Comparison of ENCODE assay signal across 10 mouse cellular contexts in genomic region chr9:115727361-115727760, GRCm38 (mm10).
A peak's percentile ranks its signal among the peaks of the same experiment; 100 is the strongest.
DNase-seq lines count a peak whose midpoint lies in the region; ATAC-seq lines count a peak whose summit lies in the region.
"Had no signal": no experiment of that assay in that cellular context is flagged by ENCODE, and none has a peak within 500 bp of the region (broad histone marks: within the 10 kb centered on the region; RNA-seq: fewer than 3 reads in every experiment).

No protein-coding gene starts in this region.

- 66% methylated on average over 5 of the region's 5 CpGs for WGBS in intestine, embryonic 14.5 days
- WGBS in intestine, embryonic 15.5 days = 62% methylated on average over 5 of the region's 5 CpGs
- 58% methylated on average over 5 of the region's 5 CpGs for WGBS in intestine, embryonic 16.5 days

- 0 out of 2 replicates have a peak, but pooled peaks cover 4% of the 10 kb centered on the region for H3K4me1 ChIP-seq in intestine, embryonic 14.5 days (replicated peaks; ENCODE audit: control insufficient read depth, insufficient read depth, low read length)
- peaks cover 5% of the 10 kb centered on the region; the same call in 1 of the 2 replicates for H3K4me1 ChIP-seq in intestine, embryonic 15.5 days (replicated peaks)
- no peaks in the 10 kb centered on the region; the same call in 1 of the 2 replicates for H3K4me1 ChIP-seq in intestine, embryonic 16.5 days (ENCODE audit: control insufficient read depth, insufficient read depth, low read length)

- H3K27me3 ChIP-seq in intestine, embryonic 14.5 days (replicated peaks; ENCODE audit: control insufficient read depth, insufficient read depth, low read length) = no peaks in the 10 kb centered on the region
- no peaks in the 10 kb centered on the region for H3K27me3 ChIP-seq in intestine, embryonic 15.5 days (replicated peaks)
- no peaks in the 10 kb centered on the region for H3K27me3 ChIP-seq in intestine, embryonic 16.5 days (replicated peaks; ENCODE audit: control insufficient read depth, insufficient read depth, low read length)
- H3K27me3 ChIP-seq: embryonic facial prominence, embryonic 15.5 days; heart, embryonic 15.5 days; limb, embryonic 13.5 days had no signal

- H3K4me2 ChIP-seq in intestine, embryonic 14.5 days (ENCODE audit: low read length) = no peak overlapping the region
- no peak overlapping the region for H3K4me2 ChIP-seq in intestine, embryonic 15.5 days (replicated peaks)
- no peak overlapping the region for H3K4me2 ChIP-seq in intestine, embryonic 16.5 days (ENCODE audit: low read depth, low read length)
- H3K4me2 ChIP-seq: embryonic facial prominence, embryonic 15.5 days; heart, embryonic 15.5 days; limb, embryonic 13.5 days had no signal

- peaks cover 6% of the 10 kb centered on the region; the same call in 1 of the 2 replicates for H3K9me3 ChIP-seq in intestine, embryonic 14.5 days (ENCODE audit: control insufficient read depth, low read length)
- no peaks in the 10 kb centered on the region for H3K9me3 ChIP-seq in intestine, embryonic 15.5 days
- H3K9me3 ChIP-seq in intestine, embryonic 16.5 days (ENCODE audit: control insufficient read depth, low read length) = 0 out of 2 replicates have a peak, but pooled peaks cover 4% of the 10 kb centered on the region
- H3K9me3 ChIP-seq: embryonic facial prominence, embryonic 15.5 days; heart, embryonic 15.5 days had no signal

- no peak for ATAC-seq in intestine, embryonic 14.5 days (replicated peaks; ENCODE audit: low FRiP score, low TSS enrichment, low read depth)
- no peak for ATAC-seq in intestine, embryonic 15.5 days
- ATAC-seq in intestine, embryonic 16.5 days = no peak

- DNase-seq in intestine, embryonic 14.5 days (ENCODE audit: low spot score) = peak; percentile 60
- peak; percentile 18 for DNase-seq in ovary, postnatal 14 days (ENCODE audit: low spot score)
- DNase-seq in ovary, postnatal 10 days (ENCODE audit: low spot score) = no peak
- peak; percentile 71 for DNase-seq in brain, adult 2 months (ENCODE audit: low read depth, low spot score)
- DNase-seq in lung, postnatal 14 days = peak; percentile 44

- no peak overlapping the region for H3K4me3 ChIP-seq in intestine, embryonic 14.5 days (ENCODE audit: low read depth, low read length)
- no peak overlapping the region for H3K4me3 ChIP-seq in intestine, embryonic 15.5 days (replicated peaks)
- H3K4me3 ChIP-seq in intestine, embryonic 16.5 days (ENCODE audit: low read length) = no peak overlapping the region
- H3K4me3 ChIP-seq: embryonic facial prominence, embryonic 15.5 days; heart, embryonic 15.5 days; limb, embryonic 13.5 days had no signal

- no peak overlapping the region for H3K27ac ChIP-seq in intestine, embryonic 14.5 days (ENCODE audit: low read depth)
- H3K27ac ChIP-seq in intestine, embryonic 15.5 days = no peak overlapping the region
- H3K27ac ChIP-seq in intestine, embryonic 16.5 days (ENCODE audit: low read length) = no peak overlapping the region
- H3K27ac ChIP-seq: embryonic facial prominence, embryonic 15.5 days; heart, embryonic 15.5 days; limb, embryonic 13.5 days had no signal

- no peak overlapping the region for H3K9ac ChIP-seq in intestine, embryonic 14.5 days (ENCODE audit: low read length)
- H3K9ac ChIP-seq in intestine, embryonic 15.5 days = no peak overlapping the region
- H3K9ac ChIP-seq in intestine, embryonic 16.5 days (ENCODE audit: low read depth, low read length) = no peak overlapping the region
- H3K9ac ChIP-seq: embryonic facial prominence, embryonic 15.5 days; heart, embryonic 15.5 days; limb, embryonic 13.5 days had no signal

- H3K36me3 ChIP-seq in intestine, embryonic 14.5 days (ENCODE audit: control insufficient read depth, insufficient read depth, low read length) = no peaks in the 10 kb centered on the region
- H3K36me3 ChIP-seq in intestine, embryonic 15.5 days = no peaks in the 10 kb centered on the region
- H3K36me3 ChIP-seq in intestine, embryonic 16.5 days (ENCODE audit: control insufficient read depth, insufficient read depth, low read length) = no peaks in the 10 kb centered on the region
- H3K36me3 ChIP-seq: embryonic facial prominence, embryonic 15.5 days; heart, embryonic 15.5 days; limb, embryonic 13.5 days had no signal
